Mouse (Mus musculus): ENCODE measurements around the gene Rtn4r.
A peak's percentile ranks its signal among the peaks of the same experiment; 100 is the strongest.

Gene Rtn4r

GRCm38 (mm10) chr16:18127241-18127861 is at the start of gene Rtn4r:
Gene Rtn4r (plus strand): TSS chr16:18127642.
- peak in 1 of 2 experiments; percentile 30 for DNase-seq

DNA sequence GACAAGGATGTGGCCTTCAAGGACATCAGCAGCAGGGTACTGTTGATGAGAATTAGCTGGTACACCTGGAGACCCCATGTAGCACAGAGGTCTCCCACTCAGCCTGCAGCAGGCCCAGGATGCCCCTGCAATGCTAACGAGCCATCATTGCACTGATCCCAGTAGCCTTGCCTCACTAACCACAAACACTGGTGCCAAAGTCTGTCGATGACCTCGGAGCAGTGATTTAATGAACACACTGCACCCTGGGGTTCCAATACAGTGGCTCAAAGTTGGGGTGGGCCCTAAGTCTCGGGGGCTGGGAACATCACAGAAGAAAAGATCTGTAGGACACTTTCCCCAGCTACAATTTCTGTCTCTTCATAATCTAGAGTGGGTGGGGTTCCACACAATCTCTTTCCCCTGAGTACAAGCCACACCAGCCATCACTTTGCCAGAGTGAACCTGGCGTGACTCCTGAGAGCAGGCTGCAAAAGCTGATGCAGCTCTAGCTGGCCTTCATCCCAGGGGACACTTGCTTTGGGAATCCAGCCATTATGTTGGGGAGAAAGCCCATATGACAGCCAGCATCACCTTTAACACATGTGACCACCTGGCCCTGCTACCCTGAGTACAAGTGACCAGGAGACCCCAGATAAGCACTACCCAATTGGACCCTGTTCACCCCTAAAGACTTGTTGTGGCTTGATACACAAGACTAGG is 49.0 kb upstream of the Rtn4r start:
- no peak for DNase-seq

GRCm38 (mm10) chr16:18079300-18079699 is 48.1 kb upstream of the Rtn4r start:
- DNase-seq = no peak

GRCm38 (mm10) chr16:18080171-18080570 is 47.3 kb upstream of the Rtn4r start:
- peak; percentile 42 to 60 for DNase-seq

DNA sequence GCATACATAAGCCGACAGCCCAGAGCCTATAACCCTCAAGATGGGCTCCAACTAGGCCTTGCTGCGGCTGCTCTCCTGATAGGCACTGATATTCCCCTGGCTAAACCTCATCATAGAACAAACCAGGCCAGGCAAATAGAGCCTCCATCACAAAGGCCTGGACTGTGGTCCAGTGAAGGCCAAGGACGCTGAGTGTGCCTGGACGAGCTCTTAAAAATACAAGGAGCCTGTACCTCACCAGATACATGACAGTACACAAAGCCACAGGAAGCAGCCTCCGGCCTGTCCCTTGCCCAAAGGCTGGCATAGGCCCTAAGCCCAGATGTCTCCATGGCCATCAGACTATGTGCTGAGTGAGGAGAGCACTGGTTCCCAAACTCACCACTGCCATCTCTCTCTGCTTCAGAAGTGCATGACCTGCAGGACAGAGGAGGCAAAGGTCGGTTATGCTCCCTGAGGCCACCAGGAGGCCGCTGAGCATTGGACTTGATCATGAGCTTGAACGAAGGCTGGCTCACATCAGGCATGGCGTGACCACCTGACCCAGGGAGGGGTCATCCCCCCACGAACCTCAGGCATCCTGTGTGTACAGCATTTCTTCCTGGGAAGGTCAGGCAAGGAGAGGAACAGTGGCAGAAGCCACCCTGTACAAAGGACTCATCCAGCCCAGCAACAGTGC is 46.2 kb upstream of the Rtn4r start:
- DNase-seq = no peak

DNA sequence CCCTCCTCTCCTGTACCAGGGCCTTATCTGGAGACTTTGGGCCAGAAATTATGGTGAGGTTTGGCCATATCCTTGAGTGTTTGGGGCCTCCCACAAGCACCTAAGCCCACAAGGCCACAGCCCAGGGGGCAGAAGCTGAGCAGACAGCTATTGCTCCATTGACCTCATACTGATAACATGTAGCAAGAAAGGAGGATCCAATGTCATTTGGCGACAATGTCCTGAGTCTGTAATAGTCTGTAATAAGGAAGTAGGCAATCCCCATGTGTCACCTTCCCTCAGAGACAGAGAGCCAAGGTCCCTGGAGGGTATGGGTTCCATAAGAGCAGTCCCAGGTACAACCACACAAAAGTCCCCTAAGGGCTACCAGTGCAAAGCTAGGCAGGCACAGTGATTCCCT is 45.2 kb upstream of the Rtn4r start:
- no peak for DNase-seq

- no peak for DNase-seq
These were observed 44.1 kb upstream of the Rtn4r start for GRCm38 (mm10) chr16:18083231-18083951.

DNA sequence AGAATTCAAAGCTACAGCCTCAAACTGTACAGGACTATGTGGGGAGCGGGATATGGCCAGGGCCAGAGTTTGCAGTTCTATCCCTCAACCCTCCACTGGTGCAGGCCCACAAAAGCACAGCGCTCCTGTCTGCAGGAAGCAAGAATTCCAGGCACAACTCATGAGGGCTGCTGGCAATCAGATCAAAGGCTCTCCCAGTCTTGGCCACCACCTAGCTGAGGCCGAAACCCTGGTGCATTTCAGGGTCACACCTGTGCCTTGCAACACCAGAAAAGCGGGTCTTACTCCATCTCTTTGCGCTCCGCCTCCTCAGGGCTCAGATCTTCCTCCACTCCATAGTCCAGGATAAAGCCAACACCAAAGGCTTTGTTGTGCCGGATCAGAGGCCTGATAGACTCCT is 43.2 kb upstream of the Rtn4r start:
- no peak for DNase-seq

DNA sequence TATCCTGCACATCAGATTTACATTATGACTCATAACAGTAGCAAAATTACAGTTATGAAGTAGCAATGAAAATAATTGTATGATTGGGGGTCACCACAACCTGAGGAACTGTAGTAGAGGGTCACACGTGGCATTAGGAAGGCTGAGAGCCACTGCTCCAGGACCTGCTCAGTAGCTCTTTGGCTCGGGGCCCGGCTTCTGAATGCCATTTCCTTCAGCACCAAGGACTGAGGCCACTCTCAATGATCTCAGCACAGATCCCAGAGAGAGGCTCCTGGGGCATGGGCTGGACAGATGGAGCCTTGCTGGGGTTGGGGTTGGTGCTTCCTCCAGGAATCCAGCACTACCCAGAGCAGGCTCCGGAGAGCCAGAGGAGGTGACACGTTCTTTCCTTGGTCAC is 40.3 kb upstream of the Rtn4r start:
- no peak for DNase-seq

- DNase-seq = no peak
These were observed 31.1 kb upstream of the Rtn4r start for GRCm38 (mm10) chr16:18096348-18096747.

DNA sequence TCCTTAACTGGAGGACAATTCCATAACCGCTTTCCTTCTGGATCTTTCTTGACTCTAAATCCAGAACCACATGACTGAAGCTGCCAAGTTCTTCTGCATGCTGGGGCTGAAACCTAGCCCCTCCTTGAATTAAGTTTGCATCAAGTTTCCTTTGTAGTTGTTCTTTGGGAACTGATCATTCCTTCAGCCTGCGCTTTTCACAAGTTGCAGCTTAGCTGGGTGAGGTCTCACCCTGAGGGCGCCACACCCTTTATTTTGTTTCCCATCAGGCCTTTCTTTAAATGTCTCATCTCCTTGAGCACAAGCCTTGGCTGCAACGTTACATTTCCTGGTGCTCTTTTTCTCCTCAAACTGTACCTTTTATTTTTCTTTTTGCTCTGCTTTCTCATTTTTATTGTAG is 24.6 kb upstream of the Rtn4r start:
- DNase-seq = no peak

GRCm38 (mm10) chr16:18103366-18103765 is 24.1 kb upstream of the Rtn4r start:
- no peak for DNase-seq

GRCm38 (mm10) chr16:18103808-18104207 is 23.6 kb upstream of the Rtn4r start:
- no peak for DNase-seq

DNA sequence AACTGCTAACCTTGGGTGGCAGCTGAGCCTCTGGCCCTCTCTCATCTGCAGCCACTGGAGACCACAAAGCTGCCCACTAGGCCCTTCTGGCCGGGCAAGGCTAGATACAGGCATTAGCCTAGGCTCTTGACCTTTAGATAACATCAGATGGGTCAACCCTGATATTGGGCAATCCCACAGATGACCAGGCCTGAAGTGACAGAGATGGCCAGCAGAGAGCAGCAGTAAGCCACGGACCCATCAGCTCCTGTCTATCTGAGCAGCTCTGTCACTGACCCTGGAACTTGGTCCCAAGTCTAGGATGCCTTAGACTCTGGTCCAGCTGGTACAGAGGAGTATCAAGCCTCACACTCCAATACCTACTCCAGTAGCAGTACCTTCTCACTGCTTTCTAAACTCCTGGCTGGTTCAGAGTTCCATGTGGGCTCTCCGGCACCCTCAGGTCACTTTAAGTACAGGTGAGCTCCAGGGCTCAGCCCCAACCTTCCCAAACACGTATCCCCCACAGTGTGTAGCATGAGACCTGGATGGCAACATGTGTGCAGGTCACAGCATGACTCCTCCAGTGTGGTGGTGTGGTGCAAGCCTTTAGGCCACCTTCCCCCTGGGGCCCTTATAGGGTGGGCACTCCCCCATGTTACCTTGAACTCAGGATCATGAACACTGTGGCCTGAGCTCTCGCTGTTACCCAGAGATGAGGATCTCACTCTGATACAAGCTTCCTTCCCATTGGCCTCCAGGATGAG is 19.0 kb upstream of the Rtn4r start:
- no peak for DNase-seq

- DNase-seq = no peak
These were observed 16.4 kb upstream of the Rtn4r start for GRCm38 (mm10) chr16:18111042-18111441.

- DNase-seq = no peak
These were observed 11.0 kb upstream of the Rtn4r start for GRCm38 (mm10) chr16:18116467-18116866.

DNA sequence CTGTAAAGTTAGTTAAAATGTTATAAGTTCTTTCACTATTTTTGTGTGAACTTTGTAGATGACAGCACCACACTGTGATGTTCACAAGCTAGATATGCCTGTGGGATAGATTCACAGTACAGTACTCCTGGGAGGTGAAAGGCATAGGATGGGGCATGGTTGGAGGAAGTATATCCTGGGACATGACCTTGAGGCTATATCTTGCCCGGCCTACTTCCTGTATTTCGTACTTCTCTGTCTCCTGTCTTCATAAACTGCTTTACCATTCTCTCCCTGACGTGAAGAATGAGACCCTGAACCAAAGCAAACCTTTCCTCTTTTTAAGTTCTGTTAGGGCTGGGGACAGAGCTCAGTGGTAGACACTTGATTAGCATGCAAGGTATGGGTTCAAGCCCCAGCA is 9.2 kb upstream of the Rtn4r start:
- no peak for DNase-seq

DNA sequence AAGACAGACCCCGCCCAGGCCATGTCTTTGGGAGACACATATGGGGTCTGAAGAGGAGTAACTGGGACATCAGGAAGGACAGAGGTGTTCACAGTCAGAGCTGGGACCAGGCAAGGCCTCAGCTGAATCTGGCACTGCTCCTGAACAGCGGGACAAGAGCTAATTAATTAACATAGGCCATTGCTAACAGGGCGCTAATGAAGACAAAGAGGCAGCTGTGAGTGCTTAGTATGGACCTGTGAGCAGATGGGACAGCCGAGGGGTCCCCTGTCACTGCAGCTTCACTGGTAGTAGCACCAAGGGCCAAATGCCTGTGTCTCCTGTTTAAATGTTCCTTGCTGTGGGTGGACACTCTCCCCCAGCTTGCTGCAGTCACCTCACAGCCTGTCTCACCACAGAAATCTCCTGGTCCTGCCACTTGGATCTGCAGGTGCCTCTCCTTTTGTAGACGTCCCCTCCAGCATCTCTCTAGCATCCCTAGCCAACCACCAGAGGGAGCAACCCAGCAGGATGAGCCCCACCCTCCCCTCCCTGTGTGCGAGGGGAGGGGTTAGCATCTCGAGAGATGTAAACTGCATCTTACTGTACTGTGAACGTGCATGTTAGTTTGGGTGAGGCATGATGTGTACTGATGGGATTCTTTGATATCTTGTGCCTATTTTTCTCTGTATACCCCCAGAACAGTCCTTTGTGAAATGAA is 8.3 kb upstream of the Rtn4r start:
- peak; percentile 35 to 40 for DNase-seq

GRCm38 (mm10) chr16:18122740-18123139 is 4.7 kb upstream of the Rtn4r start:
- no peak for DNase-seq

GRCm38 (mm10) chr16:18123471-18123870 is 4.0 kb upstream of the Rtn4r start:
- DNase-seq = no peak

DNA sequence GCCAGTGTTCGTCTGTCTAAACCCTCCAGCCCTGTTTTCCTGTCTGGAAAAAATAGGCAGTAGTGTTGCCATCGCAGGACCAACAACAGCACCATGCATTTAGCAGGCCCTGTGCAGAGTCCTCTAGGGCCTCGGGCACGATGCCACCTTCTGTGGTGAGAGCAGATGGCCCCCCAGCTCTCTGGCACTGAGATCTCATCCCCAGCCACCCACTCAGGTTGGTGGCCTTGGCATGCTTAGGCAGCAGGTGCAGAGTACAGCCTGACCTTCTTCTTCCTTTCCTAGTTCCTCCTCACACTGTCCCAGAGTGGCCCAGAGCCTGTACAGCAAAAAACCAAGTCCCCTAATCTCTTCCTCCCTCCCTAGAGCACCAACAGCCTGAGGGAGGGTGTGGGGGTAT is 3.4 kb upstream of the Rtn4r start:
- DNase-seq = no peak

DNA sequence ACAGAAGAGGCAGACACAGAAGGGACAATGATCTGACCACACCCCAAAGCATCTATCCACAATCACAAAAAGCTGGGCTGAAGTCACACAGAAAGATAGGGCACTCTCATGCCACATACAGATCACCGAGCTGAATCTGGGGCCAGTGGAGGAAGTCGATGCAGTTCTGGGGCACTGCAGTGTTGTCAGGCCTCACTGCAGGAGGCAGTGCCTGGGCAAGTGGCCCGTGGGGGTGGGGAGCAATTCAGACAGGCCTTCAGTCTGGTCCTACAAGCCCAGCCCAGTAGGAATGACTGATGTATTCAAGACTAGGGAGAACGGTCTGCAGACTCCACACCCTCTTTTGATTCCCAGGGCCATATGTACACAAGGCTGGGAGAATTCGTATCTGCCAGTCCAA is 2.8 kb upstream of the Rtn4r start:
- DNase-seq = no peak
